Mouse (Mus musculus) MEL (cell line): ENCODE results near the gene Pef1. TPM values are rescaled to one million over a fixed set of nuclear protein-coding genes. Genes with fewer than 3 reads are reported as not detected.

Experiments used
- DNase-seq: peaks from one replicate; pipeline ENCODE4 v3.0.0; 2011; ENCODE audit warnings: low read depth, low spot score
- H3K27ac ChIP-seq: 2 replicates; pipeline ENCODE4 v1.5.1; 2012; ENCODE audit warnings: low read depth, mild to moderate bottlenecking, control low read depth, low read length, moderate library complexity; ENCODE audit not compliant: control insufficient read depth
- H3K27me3 ChIP-seq, 2 experiments: fragments of 150-350 bp in 1 of 2; sonication (generic) in 1 of 2; 2 replicates each; pipeline ENCODE4 v1.6.1; 2012; ENCODE audit warnings: low read length in 2 of 2, mild to moderate bottlenecking in 2 of 2, improper control_type of control experiment in 1 of 2, moderate library complexity in 1 of 2; ENCODE audit not compliant: insufficient read depth in 2 of 2, control insufficient read depth in 1 of 2
- H3K36me3 ChIP-seq, 2 experiments: 2 replicates each; pipeline ENCODE4 v1.6.1; 2012 to 2014; ENCODE audit warnings: low read length in 2 of 2, improper control_type of control experiment in 1 of 2, inconsistent platforms in 1 of 2, mild to moderate bottlenecking in 1 of 2; ENCODE audit not compliant: insufficient read depth in 2 of 2, control insufficient read depth in 1 of 2
- H3K4me1 ChIP-seq, 2 experiments: fragments of 150-350 bp in 1 of 2; sonication (generic) in 1 of 2; 2 replicates each; pipeline ENCODE4 v1.6.1; 2012; ENCODE audit warnings: low read length in 2 of 2, improper control_type of control experiment in 1 of 2, mild to moderate bottlenecking in 1 of 2; ENCODE audit not compliant: insufficient read depth in 2 of 2, control insufficient read depth in 1 of 2
- H3K4me3 ChIP-seq, 2 experiments: fragments of 150-350 bp in 1 of 2; sonication (generic) in 1 of 2; 2 replicates each; pipeline ENCODE4 v1.5.1; 2012; ENCODE audit warnings: low read depth in 2 of 2, low read length in 2 of 2, mild to moderate bottlenecking in 2 of 2, moderate library complexity in 2 of 2, control low read depth in 1 of 2, improper control_type of control experiment in 1 of 2; ENCODE audit not compliant: control insufficient read depth in 1 of 2, insufficient read depth in 1 of 2
- H3K79me2 ChIP-seq: 2 replicates; pipeline ENCODE4 v1.6.1; 2012; ENCODE audit warnings: mild to moderate bottlenecking, low read length, moderate library complexity; ENCODE audit not compliant: control insufficient read depth, poor library complexity, insufficient read depth
- H3K9ac ChIP-seq: 2 replicates; pipeline ENCODE4 v1.6.1; 2012; ENCODE audit warnings: low read depth, mild to moderate bottlenecking, control low read depth, low read length, moderate library complexity; ENCODE audit not compliant: control insufficient read depth, poor library complexity, severe bottlenecking
- H3K9me3 ChIP-seq: fragments of 150-350 bp; sonication (generic); replicated peaks from 2 replicates; pipeline ENCODE4 v1.6.1; 2012; ENCODE audit warnings: mild to moderate bottlenecking, low read length, improper control_type of control experiment, moderate library complexity; ENCODE audit not compliant: insufficient read depth
- BHLHE40 ChIP-seq: IDR thresholded peaks from 2 replicates; pipeline ENCODE4 v1.6.1; 2012; ENCODE audit warnings: low read depth, mild to moderate bottlenecking, inconsistent platforms, low read length, improper control_type of control experiment, borderline replicate concordance
- E2F4 ChIP-seq: IDR thresholded peaks from 2 replicates; pipeline ENCODE4 v1.6.1; 2011; ENCODE audit warnings: low read depth, low read length, improper control_type of control experiment, borderline replicate concordance
- ELF1 ChIP-seq: IDR thresholded peaks from 2 replicates; pipeline ENCODE4 v1.6.1; 2014; ENCODE audit warnings: low read depth, mild to moderate bottlenecking, inconsistent platforms, low read length, improper control_type of control experiment, moderate library complexity
- ETS1 ChIP-seq: IDR thresholded peaks from 2 replicates; pipeline ENCODE4 v1.6.1; 2012; ENCODE audit warnings: low read depth, mild to moderate bottlenecking, inconsistent platforms, low read length, improper control_type of control experiment, moderate library complexity
- GABPA ChIP-seq: IDR thresholded peaks from 2 replicates; pipeline ENCODE4 v1.6.1; 2012; ENCODE audit warnings: low read depth, mild to moderate bottlenecking, inconsistent platforms, low read length, improper control_type of control experiment, moderate library complexity
- GATA1 ChIP-seq: IDR thresholded peaks from 2 replicates; pipeline ENCODE4 v1.6.1; 2011; ENCODE audit warnings: low read depth, low read length, improper control_type of control experiment
- JUND ChIP-seq: IDR thresholded peaks from 2 replicates; pipeline ENCODE4 v1.6.1; 2011; ENCODE audit warnings: low read depth, mild to moderate bottlenecking, improper control_type of control experiment, low read length
- KAT2A ChIP-seq: conservative IDR thresholded peaks from 2 replicates; pipeline ENCODE4 v1.6.1; 2012; ENCODE audit warnings: low read depth, low read length, improper control_type of control experiment, inconsistent platforms
- MAFK ChIP-seq: IDR thresholded peaks from 2 replicates; pipeline ENCODE4 v1.6.1; 2011; ENCODE audit warnings: low read depth, mild to moderate bottlenecking, low read length, improper control_type of control experiment, borderline replicate concordance
- MAX ChIP-seq: IDR thresholded peaks from 2 replicates; pipeline ENCODE4 v1.6.1; 2011; ENCODE audit warnings: low read length, improper control_type of control experiment
- MEF2A ChIP-seq: IDR thresholded peaks from 2 replicates; pipeline ENCODE4 v1.6.1; 2014; ENCODE audit warnings: low read depth, mild to moderate bottlenecking, inconsistent platforms, low read length, improper control_type of control experiment; ENCODE audit not compliant: poor library complexity, insufficient replicate concordance, severe bottlenecking; ENCODE audit errors: extremely low read depth
- MXI1 ChIP-seq: IDR thresholded peaks from 2 replicates; pipeline ENCODE4 v1.6.1; 2011; ENCODE audit warnings: mild to moderate bottlenecking, low read depth, low read length, improper control_type of control experiment
- MYB ChIP-seq: IDR thresholded peaks from 2 replicates; pipeline ENCODE4 v1.6.1; 2011; ENCODE audit warnings: mild to moderate bottlenecking, low read depth, low read length, improper control_type of control experiment
- NELFE ChIP-seq: IDR thresholded peaks from 2 replicates; pipeline ENCODE4 v1.6.1; 2011; ENCODE audit warnings: low read depth, low read length, improper control_type of control experiment
- NRF1 ChIP-seq: IDR thresholded peaks from 2 replicates; pipeline ENCODE4 v1.6.1; 2014; ENCODE audit warnings: low read depth, mild to moderate bottlenecking, inconsistent platforms, low read length, improper control_type of control experiment, moderate library complexity; ENCODE audit not compliant: poor library complexity, insufficient read depth, severe bottlenecking
- POLR2A ChIP-seq, 2 experiments: IDR thresholded peaks; 2 replicates each; pipeline ENCODE4 v1.6.1; 2011 to 2012; ENCODE audit warnings: low read length in 2 of 2, mild to moderate bottlenecking in 2 of 2, control low read depth in 1 of 2, improper control_type of control experiment in 1 of 2, low read depth in 1 of 2, moderate library complexity in 1 of 2; ENCODE audit not compliant: control insufficient read depth in 1 of 2, insufficient read depth in 1 of 2, poor library complexity in 1 of 2
- POLR2AphosphoS2 ChIP-seq: IDR thresholded peaks from 2 replicates; pipeline ENCODE4 v1.6.1; 2011; ENCODE audit warnings: low read length, improper control_type of control experiment
- POLR2AphosphoS5 ChIP-seq: IDR thresholded peaks from 2 replicates; pipeline ENCODE4 v1.6.1; 2012; ENCODE audit warnings: low read depth, borderline replicate concordance, mild to moderate bottlenecking, inconsistent platforms, low read length, moderate library complexity, mixed read lengths
- RAD21 ChIP-seq: IDR thresholded peaks from 2 replicates; pipeline ENCODE4 v1.6.1; 2011; ENCODE audit warnings: mild to moderate bottlenecking, low read depth, low read length, improper control_type of control experiment
- RCOR1 ChIP-seq: IDR thresholded peaks from 2 replicates; pipeline ENCODE4 v1.6.1; 2012; ENCODE audit warnings: low read depth, mild to moderate bottlenecking, inconsistent platforms, low read length, improper control_type of control experiment
- SIN3A ChIP-seq: IDR thresholded peaks from 2 replicates; pipeline ENCODE4 v1.6.1; 2012; ENCODE audit warnings: low read length, improper control_type of control experiment, inconsistent platforms
- TAL1 ChIP-seq: IDR thresholded peaks from 2 replicates; pipeline ENCODE4 v1.6.1; 2012; ENCODE audit warnings: mild to moderate bottlenecking, inconsistent platforms, low read length, moderate library complexity, mixed read lengths
- TBP ChIP-seq: IDR thresholded peaks from 2 replicates; pipeline ENCODE4 v1.8.0; 2011; ENCODE audit warnings: low read depth, low read length, improper control_type of control experiment
- TCF12 ChIP-seq: IDR thresholded peaks from 2 replicates; pipeline ENCODE4 v1.6.1; 2014; ENCODE audit warnings: low read depth, mild to moderate bottlenecking, inconsistent platforms, low read length, improper control_type of control experiment, moderate library complexity
- UBTF ChIP-seq: IDR thresholded peaks from 2 replicates; pipeline ENCODE4 v1.6.1; 2012; ENCODE audit warnings: low read depth, mild to moderate bottlenecking, inconsistent platforms, low read length, improper control_type of control experiment, moderate library complexity, borderline replicate concordance; ENCODE audit not compliant: insufficient read depth
- USF1 ChIP-seq: IDR thresholded peaks from 2 replicates; pipeline ENCODE4 v1.6.1; 2014; ENCODE audit warnings: low read depth, mild to moderate bottlenecking, inconsistent platforms, low read length, improper control_type of control experiment, moderate library complexity
- USF2 ChIP-seq, 2 experiments: IDR thresholded peaks; 2 replicates each; pipeline ENCODE4 v1.6.1; 2011 to 2012; ENCODE audit warnings: improper control_type of control experiment in 2 of 2, low read length in 2 of 2, borderline replicate concordance in 1 of 2, inconsistent platforms in 1 of 2, low read depth in 1 of 2, mild to moderate bottlenecking in 1 of 2; ENCODE audit not compliant: insufficient read depth in 1 of 2
- ZKSCAN1 ChIP-seq: IDR thresholded peaks from 2 replicates; pipeline ENCODE4 v1.6.1; 2012; ENCODE audit warnings: low read depth, mild to moderate bottlenecking, inconsistent platforms, low read length, improper control_type of control experiment, moderate library complexity
- ZMIZ1 ChIP-seq: IDR thresholded peaks from 2 replicates; pipeline ENCODE4 v1.6.1; 2012; ENCODE audit warnings: low read depth, mild to moderate bottlenecking, inconsistent platforms, low read length, improper control_type of control experiment, moderate library complexity
- polyA plus RNA-seq, 2 experiments: library from polyadenylated mRNA; stranded (reverse) in 1 of 2; unstranded in 1 of 2; fragments of >175 nt in 1 of 2; fragments of >200 nt in 1 of 2; gene quantifications; 2 replicates each; pipeline versions ENCODE4 v1.2.1 to v1.2.4; 2012; ENCODE audit warnings: low replicate concordance in 2 of 2, low read depth in 1 of 2; ENCODE audit not compliant: insufficient read length in 2 of 2, insufficient read depth in 1 of 2, missing spikeins in 1 of 2
- total RNA-seq: library from RNA; depleted of rRNA; stranded (reverse); fragments of 300-350 nt; gene quantifications from 2 replicates; pipeline ENCODE4 v1.2.3, GENCODE M21; 2012

Gene Pef1
- total and polyA plus RNA-seq, 3 experiments: 27.3 to 49.8 TPM; not detected in 1

DNA sequence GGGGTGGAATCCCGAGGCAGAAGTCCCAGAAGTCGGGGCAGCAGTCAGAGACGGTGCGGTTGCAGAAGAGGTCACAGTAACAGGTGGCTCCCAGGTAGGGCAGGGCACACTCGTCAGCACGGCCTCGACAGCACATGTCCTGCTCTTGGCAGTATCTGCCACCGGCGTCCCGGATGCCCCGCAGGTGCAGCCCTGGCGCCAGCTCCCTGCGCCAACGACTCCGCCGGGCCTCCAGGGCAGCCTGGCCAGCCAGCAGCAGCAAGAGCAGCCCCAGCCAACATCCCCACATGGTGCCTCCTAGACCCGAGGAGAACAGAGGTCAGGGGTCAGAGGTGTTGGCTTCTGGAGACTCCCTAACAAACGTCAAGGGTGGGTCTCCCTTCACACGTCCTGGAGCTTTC is 71.6 kb downstream of the Pef1 start:
- TF ChIP-seq POLR2AphosphoS2 (no peak), USF1 (no peak), MAFK (no peak), TCF12 (no peak), MYB (no peak), NELFE (no peak), NRF1 (no peak), BHLHE40 (no peak)
- peak overlapping the region; percentile 42 for H3K27ac ChIP-seq
- no peaks in the 10 kb centered on the region for H3K9me3 ChIP-seq
- peaks cover 0 to 18% of the 10 kb centered on the region in 2 experiments; a peak in 2 of 4 replicates for H3K36me3 ChIP-seq
- peaks cover 6 to 57% of the 10 kb centered on the region in 2 experiments for H3K4me1 ChIP-seq
- peak overlapping the region; percentile 63 for H3K9ac ChIP-seq
- DNase-seq: peak; percentile 49
- H3K79me2 ChIP-seq: no peaks in the 10 kb centered on the region
- H3K27me3 ChIP-seq: no peaks in the 10 kb centered on the region
- peak overlapping the region; percentile 37 to 88 for H3K4me3 ChIP-seq

DNA sequence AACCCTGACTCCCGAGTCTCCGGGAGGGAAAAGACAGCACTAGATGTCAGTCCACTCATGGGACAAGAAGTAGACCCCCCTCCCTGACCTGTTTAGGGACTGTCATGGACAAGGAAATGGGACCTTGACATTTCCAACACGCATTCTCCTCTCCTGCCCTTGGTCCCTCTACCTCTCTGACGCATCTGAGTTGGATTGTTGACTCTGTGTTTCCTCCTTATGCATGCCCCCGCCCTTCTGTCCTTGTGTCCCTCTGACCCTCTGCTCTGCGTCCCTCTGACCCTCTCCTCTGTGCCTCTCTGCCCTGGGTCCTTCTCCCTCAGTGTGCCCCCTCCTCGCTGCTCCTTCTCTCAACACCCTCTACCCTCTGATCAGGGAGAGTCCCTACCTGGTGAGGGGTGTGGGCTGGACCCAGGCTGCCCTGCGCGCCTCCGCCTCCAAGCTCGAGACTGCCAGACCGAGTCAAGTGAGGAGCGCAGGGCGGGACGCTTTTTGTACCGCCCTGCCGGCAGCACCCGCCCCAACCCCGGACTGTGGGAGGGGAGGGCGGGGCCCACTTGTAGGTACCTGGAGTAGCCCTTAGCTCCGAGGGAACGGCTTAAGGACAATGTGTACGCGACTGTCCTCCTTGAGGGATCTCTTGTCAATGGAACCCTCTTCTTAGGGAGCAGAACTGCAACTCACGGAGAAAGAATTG is 72.1 kb downstream of the Pef1 start:
- H3K27me3 ChIP-seq: no peaks in the 10 kb centered on the region
- TF ChIP-seq E2F4: no peak
- TF ChIP-seq RCOR1: no peak
- TF ChIP-seq MYB: no peak
- peak; percentile 54; the same call in 1 of the 2 replicates for TF ChIP-seq NRF1
- TF ChIP-seq BHLHE40: no peak
- no peak for TF ChIP-seq ZKSCAN1
- TF ChIP-seq USF2 (IDR thresholded peaks at IDR 0.05; ENCODE audit: borderline replicate concordance in 1 of 2, insufficient read depth in 1 of 2, low read depth in 1 of 2, low read length in 2 of 2): no peak
- TF ChIP-seq GABPA: no peak
- no peak for TF ChIP-seq JUND
- no peak for TF ChIP-seq TAL1
- no peak for TF ChIP-seq MEF2A
- TF ChIP-seq MAX: no peak
- no peak for TF ChIP-seq GATA1
- no peak; the same call in 1 of the 2 replicates for TF ChIP-seq MXI1
- TF ChIP-seq TBP: no peak
- 0 out of 2 replicates have a peak, but pooled peaks have one; percentile 10 for TF ChIP-seq ETS1
- no peak for TF ChIP-seq KAT2A
- peak; percentile 31 to 39; a peak in 1 of 4 replicates for TF ChIP-seq POLR2A (IDR thresholded peaks at IDR 0.05; ENCODE audit: control insufficient read depth in 1 of 2, insufficient read depth in 1 of 2, low read depth in 1 of 2, low read length in 2 of 2, poor library complexity in 1 of 2)
- no peak for TF ChIP-seq RAD21
- no peak for TF ChIP-seq POLR2AphosphoS5
- peak; percentile 33; the same call in 1 of the 2 replicates for TF ChIP-seq POLR2AphosphoS2
- no peak for TF ChIP-seq UBTF
- 0 out of 2 replicates have a peak, but pooled peaks have one; percentile 21 for TF ChIP-seq SIN3A
- TF ChIP-seq ZMIZ1: no peak
- no peak for TF ChIP-seq ELF1

More for the DNA sequence above, 72.1 kb downstream of the Pef1 start:
- Histone ChIP-seq H3K79me2 (no peaks in the 10 kb centered on the region), H3K36me3 (peaks cover 0 to 14% of the 10 kb centered on the region in 2 experiments; a peak in 2 of 4 replicates), H3K9ac (peak overlapping the region; percentile 63), H3K27ac (peak overlapping the region; percentile 42), H3K4me1 (peaks cover 6 to 51% of the 10 kb centered on the region in 2 experiments), H3K9me3 (no peaks in the 10 kb centered on the region), H3K4me3 (peak overlapping the region; percentile 37 to 88)
- peak; percentile 81 for DNase-seq
